Mouse (Mus musculus): ENCODE results near the gene Usp50. TPM values are rescaled to one million over a fixed set of nuclear protein-coding genes. Genes with fewer than 3 reads are reported as not detected.

Gene Usp50
- total RNA-seq, 2 experiments from 2014 or later: not detected

DNA sequence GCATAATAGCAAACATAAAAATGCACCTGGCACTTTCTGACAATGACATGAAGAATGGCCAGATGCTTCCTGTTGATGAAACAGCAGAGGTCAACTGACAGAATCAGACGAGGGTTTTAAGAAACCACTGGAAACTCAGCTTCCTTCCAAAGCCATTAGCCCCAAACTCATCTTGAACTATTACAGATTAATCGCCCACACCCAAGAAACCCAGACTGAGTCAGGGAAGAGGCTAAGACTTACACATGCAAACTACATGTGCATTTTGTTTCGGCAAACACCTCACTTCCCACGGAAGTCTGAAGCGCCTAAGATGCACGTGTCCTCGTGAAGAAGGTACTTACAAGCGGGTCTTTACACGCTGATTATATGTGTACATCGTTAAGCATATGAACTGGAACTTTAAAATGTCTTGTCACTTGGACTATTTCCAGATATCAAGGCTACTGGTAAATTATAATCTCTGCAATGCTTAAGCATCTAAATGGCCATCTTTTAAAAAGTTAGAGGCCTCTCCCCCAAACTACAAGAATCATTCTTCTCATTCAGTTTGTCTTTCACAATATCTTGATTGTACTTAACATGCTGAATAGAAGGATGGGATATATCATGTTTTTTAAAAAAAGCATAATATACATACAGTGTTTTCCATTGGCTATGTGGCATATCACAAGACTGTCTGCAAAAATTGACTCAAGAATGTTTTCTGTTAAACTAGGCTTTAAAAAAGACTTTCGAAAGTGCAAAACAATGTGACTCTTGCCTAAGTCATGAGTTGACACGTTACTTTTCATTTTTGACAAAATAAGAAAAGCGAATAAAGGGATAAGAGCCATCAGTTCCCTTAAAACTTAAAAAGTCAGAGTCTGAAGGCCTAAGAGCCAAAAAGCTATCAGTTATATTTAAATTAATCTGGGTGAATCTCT lies 109.7 kb downstream of the Usp50 start:
- intact Hi-C loops (cut with DNase I): no loop called here
- DNase-seq: no peak

- intact Hi-C loops (cut with DNase I): no loop called here
- DNase-seq: no peak
Measured at GRCm38 (mm10) chr2:126668621-126669252, 114.5 kb downstream of the Usp50 start.

- DNase-seq: no peak
Measured at GRCm38 (mm10) chr2:126665984-126666383, 117.3 kb downstream of the Usp50 start.

GRCm38 (mm10) chr2:126663481-126663880 lies 119.8 kb downstream of the Usp50 start:
- DNase-seq: no peak
- intact Hi-C loops (cut with DNase I): no loop called here

More at GRCm38 (mm10) chr2:126665984-126666383, 117.3 kb downstream of the Usp50 start:
- intact Hi-C loops (cut with DNase I): loop anchor here (2.0 kb wide), 1 partner anchor 73 kb away; no protein-coding TSS in a partner anchor

Other genes with a start within 250 kb of the Usp50 start
- gene Slc27a2, start 231.1 kb downstream of the Usp50 start, total RNA-seq (2021): under 1 TPM in 1 of 2 experiments, not detected in 1; 0.80 TPM
- 1 to 10 TPM in 1 of 2 experiments, under 1 TPM in 1; 0.95 to 1.2 TPM for gene Hdc, start 164.2 kb downstream of the Usp50 start, total RNA-seq (2021)
- 10 to 100 TPM; 12.1 to 13.6 TPM for gene Gabpb1, start 107.1 kb downstream of the Usp50 start, total RNA-seq (2021)
- gene Usp8, start 76.1 kb downstream of the Usp50 start, total RNA-seq (2021): 10 to 100 TPM; 28.8 to 29.1 TPM
- gene Trpm7, start 92.8 kb upstream of the Usp50 start, total RNA-seq (2021): 10 to 100 TPM; 27.7 to 38.4 TPM
- gene Sppl2a, start 149.8 kb upstream of the Usp50 start, total RNA-seq (2021): 10 to 100 TPM; 54.8 to 63.8 TPM
- gene Ap4e1, start 225.2 kb upstream of the Usp50 start, total RNA-seq (2021): 1 to 10 TPM; 6.2 to 6.4 TPM

Data from heart, postnatal 36 days (tissue).